Mouse (Mus musculus): ENCODE data around the gene Grin2a.

Gene Grin2a

DNA sequence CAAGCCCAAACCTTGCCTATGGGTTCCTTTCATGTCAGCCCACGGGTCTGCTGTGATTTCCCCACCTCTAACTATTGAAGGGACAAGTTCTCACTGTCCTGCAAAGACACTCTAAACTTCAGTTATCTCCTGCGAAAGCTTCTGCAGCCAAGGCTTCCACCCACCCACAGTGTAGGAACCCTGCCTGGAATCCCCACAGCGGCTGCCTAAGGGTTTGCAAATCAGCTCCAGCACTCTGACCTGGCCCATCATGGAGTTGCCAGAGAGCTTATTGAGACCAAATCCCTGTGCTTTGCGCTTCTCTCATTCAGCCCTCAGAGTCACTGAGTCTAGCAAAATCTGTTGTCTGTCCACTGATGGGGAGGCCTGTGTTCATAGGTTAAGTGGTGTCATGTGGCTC is 130.3 kb downstream of the Grin2a start:
- no peak for DNase-seq (ENCODE audit: low spot score)

DNA sequence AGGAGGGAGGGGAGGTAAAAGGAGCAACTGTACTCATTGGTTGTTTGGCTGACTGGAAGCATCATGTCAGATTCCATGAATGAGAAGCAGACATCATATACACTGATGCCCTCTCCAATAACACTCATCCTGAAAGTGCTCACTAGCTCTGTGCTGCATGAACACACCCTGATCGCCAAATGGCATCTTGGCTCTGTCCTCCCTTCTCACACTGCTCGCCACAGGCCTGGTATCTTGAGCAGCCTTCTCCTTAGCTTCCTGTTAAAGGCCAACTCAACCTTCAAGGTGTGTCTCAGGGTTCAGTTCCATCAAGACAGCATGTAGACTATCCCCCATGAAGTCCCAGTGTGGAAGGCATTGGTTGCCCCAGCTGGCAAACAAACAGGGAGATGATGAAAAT is 137.6 kb downstream of the Grin2a start:
- no peak for DNase-seq (ENCODE audit: low spot score)

DNA sequence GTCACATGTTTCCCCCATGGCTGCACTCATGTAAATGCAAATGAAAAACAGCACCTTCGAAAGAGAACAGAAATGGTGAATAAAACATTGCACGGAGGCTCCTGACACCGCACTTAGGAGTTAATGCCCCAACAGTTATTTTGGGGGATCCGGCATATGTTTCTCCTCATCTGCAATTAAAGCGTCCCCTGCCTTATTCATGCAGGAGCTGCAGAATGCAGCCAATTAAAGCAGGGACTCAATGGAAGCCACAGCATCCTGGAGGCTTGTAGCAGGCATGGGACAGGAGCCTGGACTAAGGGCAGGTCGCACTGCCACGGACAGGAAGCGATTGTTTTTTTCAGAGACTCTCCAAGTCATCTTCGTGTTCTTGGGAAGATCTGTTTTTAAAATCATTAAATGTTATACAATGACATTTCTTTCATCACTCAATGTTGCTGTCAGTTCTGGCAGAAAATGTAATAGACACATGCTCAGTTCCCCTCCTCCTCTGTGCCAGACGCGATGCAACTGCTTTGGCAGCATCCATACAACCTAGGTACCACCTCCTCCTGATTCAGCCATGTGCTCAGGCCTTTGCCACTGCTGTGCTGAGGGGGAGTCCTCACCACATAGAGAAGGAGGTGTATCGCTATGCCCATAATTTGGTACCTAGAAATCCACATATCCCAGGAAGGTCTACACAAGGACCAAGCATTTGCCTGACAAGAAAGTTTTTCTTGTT is 143.9 kb downstream of the Grin2a start:
- DNase-seq (ENCODE audit: low spot score) = no peak

DNA sequence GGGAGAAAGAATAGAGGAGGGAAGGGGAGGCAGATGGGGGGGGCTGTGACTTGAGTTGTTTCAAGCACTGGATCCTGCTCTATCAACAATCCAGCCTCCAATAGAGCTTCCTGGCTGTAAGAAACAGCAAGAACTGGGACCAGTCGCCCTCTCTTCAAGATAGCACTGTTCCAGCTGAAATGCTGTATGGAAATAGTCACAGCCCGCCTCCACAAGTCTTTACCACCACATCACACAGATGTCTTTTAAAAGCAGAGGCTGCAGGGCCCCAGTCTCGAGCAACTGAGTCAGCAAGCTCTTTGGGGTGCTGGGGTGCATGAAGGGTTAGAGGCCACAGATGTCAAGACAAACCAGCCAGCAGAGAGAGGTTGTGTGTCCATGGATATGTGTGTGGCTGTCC is 153.9 kb downstream of the Grin2a start:
- DNase-seq (ENCODE audit: low spot score) = no peak

DNA sequence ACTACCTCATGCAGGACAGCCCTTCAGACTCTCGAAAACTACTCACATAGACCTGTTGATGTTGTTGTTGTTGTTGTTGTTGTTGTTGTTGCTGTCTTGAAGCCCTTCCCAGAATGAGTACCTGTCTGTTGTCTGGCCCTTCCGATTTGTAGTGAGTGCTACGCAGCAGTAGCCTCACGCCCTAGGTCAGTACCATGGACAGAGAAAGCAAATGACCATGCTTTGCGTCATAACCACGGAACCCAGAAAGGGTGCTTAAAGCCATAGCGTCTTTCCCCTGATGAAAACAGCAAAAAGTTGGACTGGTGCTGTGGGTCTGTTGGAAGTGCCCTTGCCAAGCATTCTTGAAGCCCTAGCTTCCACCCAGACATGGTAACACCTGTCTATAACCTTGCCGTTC is 158.8 kb downstream of the Grin2a start:
- DNase-seq (ENCODE audit: low spot score) = no peak

DNA sequence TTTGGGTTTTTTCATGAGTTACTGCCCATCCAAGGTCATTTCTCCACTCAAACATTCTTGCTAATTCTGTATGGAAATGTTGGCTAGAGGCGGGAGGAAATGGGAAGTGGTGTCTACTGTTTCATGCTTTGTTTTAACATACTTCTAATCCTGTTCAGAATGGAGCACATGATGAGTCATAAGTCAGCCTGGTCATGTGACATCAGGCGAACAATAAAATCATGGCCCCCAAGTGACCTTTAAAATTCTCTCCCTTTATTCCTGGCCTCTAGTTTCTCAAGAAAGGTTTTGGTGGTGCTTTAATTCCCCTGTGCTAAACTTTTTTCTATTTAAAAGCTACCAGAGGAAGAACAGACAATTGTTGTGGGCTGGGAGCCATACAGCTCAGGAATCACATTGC is 161.1 kb downstream of the Grin2a start:
- no peak for DNase-seq (ENCODE audit: low spot score)

DNA sequence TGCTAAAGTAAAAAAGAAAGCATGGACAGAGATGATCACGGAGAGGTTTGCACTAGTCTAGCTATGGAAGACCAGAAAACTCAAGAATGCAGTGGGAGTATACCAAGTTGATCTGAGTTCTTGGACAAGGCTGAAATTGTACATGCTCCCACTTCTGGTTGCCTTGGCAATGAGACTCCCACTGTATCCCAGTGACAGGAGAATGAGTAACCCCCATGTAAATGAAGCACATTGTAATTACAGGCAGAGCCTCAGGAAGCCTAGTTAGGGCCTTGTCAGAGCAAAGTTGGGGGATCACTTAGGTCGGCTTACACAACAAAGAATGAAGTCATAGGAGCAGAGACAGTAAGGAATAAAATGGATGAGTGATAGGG is 170.3 kb downstream of the Grin2a start:
- no peak for DNase-seq (ENCODE audit: low spot score)

DNA sequence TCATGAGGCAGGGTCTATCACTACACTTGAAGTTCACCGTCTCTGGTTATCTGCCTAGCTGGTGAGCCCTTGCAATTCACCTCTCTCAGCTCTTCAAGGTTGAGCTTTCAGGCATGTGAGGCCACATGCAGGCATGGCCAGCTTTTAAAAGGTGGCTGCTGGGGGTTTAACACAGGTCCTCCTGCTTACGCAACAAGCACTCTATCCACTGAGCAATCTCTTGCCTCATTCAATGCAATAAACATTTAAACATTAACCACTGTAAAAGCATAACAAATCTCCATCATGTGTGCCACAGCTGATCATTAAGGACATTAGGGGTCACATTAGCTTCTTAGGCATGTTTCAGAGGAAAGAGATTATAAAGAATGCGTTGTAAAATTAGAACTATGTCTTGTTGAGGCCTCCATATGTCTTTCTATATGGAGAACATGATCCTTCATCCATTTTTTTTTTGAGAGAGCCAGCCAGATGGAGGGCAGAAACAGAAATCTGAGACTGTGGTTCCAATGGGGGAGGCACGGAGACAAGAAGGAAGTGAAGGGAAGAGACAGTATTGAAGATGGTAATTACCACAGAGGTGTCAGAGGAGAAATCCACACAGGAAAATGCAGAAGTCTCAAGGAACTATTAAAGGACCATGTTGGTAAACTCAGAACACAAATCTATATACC is 170.8 kb downstream of the Grin2a start:
- no peak for DNase-seq (ENCODE audit: low spot score)

DNA sequence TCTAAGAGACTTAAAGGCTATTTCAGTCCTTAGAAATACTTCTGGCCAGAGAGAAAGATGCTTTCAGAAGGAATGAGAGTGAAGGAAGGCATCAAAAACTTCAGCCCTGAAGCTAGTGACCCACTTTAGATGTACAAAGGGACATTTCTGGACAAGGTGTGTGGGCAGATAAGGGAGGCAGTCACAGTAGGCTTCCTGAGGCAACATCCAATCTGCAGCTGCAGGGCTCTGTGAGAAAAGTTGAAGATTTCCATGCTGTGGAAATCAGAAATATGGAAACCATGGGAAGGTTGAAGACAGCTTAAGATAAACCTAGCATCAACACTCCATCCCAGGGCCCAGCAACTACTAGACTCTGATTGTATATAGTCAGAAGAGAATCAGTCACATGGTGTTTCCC is 171.7 kb downstream of the Grin2a start:
- no peak for DNase-seq (ENCODE audit: low spot score)

DNA sequence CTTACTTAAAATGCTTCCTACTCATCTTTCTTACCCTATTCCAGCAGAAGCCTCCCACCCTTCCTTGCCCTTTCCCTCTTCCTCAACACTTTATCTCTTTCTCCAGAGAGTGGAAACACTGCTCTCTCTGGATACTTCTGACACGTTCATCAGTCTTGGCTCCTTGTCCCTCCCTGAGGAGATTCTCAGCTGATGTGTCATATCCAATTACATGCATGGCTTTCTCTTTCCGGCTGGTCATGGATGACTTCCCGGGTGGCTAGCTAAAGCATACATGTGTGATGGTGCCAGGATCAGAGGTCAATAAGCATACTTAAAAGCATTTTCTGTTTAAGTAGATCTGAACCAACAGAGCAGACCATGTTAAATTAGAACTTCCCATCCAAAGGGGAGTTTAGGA is 175.9 kb downstream of the Grin2a start:
- no peak for DNase-seq (ENCODE audit: low spot score)

DNA sequence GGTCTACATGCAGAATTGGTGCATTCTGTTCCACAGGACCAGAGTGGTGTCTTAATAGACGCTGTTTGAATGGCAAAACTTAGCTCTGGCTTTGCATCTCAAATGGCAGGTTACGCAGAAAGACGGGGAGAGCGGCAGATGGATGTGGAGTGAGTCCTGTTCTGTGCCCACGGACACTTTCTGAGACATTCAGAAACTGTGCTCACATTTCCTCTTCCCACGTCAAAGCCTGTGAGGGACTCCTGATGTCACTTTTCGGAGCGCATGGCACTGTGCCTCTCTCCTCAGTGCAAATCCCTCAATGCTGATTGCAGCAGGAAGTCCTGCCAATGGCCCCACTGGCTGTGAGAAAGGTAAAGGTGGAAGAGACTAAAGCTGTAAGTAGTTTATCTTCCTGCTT is 194.0 kb downstream of the Grin2a start:
- no peak for DNase-seq (ENCODE audit: low spot score)

DNA sequence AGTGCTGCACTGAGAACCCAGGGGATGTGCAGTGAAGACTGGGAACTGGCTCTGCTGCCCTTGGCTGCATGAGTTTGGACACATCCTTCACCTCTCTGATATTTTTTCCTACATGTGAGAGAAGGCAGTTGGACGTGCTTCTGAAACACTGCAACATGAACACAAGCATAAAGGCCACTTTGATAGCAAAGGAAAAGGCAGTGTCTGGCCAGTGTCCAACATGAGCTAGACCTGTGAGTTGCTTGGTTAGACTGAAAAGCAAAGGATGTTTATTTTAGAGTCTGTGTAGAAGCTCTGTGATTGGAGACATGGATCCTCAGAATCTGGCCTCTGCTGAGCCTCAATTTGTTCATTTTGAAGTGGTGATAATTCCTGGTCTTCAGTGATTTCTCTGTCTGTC is 195.1 kb downstream of the Grin2a start:
- no peak for DNase-seq (ENCODE audit: low spot score)

DNA sequence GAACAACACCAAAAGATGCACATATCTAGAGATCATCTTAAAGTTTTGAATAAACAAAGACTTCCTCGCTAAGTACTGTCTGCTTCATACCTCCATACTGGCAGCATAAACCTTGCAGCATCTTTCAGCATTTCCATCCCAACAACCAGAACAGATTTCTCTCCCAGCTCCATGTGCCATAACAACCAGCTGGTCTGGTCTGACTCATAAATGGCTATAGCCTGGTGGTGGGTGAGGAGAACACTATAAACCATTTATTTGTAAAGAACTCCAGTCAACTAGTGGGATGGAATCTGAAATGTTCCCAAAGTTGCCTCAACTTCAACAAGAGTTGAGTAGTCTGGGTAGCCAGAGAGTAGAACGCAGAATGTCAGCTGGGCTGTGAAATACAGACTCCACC is 202.4 kb downstream of the Grin2a start:
- no peak for DNase-seq (ENCODE audit: low spot score)

DNA sequence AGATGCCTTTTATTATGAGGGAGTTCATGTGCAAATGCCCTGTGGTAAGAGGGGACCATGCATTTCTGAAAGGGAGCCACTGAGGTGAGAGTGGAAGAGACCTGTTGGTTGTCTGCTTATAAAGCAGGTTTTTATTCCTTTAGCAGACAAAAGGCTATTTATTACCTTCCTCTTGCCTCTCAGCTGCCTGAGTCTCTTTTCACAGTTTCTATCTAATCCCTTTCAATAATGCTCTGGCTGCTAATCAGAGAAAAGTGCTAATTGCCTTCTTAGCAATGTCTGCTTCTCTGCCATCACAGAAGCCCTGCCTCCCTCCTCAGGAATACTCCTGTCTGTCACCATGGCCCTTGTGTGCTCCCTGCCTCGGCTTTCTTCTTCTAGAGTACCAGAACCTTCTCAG is 209.1 kb downstream of the Grin2a start:
- DNase-seq (ENCODE audit: low spot score) = no peak

DNA sequence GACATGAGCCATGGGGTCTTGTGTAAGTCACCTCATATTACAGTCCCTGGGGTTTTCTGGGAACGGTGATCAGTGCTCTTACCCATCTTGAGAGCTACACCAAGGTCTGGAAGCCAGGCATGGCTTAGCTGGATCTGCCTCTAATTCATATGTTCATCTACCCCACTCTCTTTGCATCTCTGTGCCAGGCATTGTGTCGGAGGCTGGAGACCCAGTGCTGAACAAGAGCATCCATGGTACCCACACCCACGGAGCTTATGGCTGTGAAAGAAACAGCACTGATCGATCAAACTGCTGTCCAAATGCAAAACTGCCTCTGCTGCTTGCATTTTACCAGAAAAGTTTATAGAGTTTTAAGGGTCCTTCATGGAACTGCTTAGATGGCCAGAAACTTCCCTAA is 209.5 kb downstream of the Grin2a start:
- no peak for DNase-seq (ENCODE audit: low spot score)

DNA sequence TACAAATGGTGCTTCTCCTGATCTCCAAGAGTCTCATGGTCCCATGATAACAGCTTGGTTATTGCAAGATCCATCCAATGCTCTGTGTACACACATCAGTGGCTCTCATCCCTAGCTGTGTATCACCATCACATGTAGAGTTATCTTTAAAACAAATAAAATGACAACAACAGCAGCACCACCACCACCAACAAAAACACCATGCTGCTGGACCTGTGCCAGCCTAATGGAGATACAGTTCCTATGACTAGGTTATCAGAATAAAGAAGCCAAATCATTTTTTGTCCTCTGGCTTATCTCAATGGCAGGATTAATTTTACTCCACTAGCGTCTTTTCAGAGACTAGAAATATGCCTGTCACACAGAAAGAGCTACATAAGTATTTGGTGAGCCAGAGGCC is 226.4 kb downstream of the Grin2a start:
- no peak for DNase-seq (ENCODE audit: low spot score)

DNA sequence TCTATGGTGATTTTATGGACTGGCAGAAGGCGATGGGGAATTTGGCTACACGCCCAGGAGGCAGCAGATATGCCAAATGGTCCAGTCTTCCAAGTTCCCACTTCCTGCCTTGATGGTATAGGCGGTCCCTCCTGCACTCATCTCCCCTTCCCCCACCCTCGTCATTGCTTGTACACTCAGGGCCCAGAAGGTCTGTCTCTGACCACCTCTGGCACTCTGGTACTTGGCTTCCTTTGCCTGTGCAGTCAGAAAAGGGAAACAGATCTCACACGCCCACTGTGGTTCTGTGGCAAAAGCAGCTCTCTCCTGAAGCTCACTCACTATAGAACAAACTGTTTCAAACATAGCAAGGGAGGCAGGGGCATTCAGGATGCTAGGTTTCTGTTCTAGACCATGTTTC is 227.0 kb downstream of the Grin2a start:
- DNase-seq (ENCODE audit: low spot score) = no peak

DNA sequence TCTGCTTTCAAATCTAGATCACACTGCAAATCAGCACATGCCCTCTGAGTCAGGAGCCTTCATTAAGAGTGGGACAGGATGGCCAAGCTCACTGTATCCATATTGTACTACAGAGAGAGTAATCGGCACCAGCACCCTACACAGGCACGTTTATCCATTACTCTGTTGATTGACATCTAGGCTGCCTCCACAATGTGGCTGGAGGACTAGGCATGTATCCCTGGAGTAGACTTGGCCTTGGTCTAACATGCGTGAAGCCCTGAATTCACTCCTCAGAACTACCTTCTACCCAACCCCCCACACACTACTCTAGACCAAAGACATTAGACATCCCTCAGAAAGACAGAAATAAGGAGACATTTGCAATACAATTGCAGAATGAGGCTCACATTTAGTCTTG is 227.4 kb downstream of the Grin2a start:
- DNase-seq (ENCODE audit: low spot score) = no peak

DNA sequence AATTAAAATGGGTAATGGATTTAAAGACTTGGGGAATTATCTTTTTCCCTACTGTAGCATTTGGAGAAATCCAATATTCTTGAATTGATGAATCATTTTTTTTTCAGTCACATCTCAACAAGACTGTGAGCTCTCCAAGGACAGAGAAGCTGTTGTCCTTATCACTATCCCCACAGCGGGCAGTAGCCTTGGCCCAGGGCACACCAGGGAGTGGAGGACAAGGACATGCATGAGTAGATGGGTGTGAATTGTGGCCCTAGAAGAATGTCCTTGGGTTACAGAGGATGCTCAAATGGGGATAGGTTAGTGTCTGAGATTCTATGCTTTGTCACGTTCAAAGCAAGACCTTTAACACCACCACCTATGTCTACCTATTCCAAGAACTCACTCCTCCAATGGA is 231.3 kb downstream of the Grin2a start:
- no peak for DNase-seq (ENCODE audit: low spot score)

DNA sequence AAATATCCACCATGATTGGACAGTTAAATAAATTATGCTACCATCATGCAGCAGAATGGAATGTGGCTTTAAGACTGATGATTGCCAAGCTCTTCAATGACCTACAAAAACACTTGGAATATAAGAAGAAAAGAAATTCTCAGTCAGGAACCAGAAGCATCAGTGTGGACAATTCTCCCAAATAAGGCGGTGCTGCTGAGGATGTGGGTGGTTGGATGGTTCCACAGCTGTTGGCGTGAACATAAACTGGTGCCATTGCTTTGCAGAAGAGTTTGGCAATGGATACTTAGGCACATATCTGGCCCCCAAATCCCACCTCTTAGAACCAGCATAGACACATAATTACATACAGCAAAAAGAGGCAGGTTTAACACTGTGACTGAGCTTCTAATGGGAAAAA is 235.0 kb downstream of the Grin2a start:
- DNase-seq (ENCODE audit: low spot score) = no peak

DNA sequence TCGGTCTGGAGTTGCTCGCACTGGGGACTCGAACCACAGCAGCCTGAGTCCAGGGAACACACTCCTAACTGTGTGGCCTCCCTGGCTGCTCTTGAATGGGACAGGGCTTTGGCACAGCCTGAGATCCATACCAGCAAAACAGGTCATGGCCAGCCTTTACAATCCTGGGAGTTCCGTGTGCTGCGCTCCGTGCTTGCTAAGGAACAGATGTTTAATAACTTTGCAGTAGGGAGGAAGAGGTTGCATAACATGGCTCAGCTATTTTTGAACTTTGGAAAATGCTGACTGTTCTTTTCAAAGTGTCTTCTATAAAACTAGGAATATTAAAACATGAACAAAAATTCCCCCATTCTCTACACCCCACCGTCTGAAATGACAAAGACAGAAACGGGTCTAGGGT is 238.5 kb downstream of the Grin2a start:
- DNase-seq (ENCODE audit: low spot score) = no peak

DNA sequence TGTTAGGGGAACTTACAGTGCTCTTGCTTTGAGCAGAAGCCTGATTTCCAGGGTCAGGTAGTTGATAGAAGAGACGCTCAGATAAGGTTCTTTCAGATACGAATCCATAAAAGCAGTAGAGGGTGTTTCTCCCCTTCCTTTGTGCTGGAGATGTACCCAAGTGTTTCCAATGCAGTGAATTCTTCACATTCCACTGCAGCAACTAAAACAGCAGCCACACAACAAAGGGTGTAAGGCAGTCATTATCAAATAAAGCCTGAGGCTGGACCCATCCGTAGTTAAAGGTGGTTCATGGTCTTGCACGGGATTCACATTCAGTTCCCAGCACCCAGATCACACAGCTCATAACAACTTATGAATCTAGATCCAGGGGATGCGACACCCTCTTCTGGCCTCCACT is 241.3 kb downstream of the Grin2a start:
- DNase-seq (ENCODE audit: low spot score) = no peak

DNA sequence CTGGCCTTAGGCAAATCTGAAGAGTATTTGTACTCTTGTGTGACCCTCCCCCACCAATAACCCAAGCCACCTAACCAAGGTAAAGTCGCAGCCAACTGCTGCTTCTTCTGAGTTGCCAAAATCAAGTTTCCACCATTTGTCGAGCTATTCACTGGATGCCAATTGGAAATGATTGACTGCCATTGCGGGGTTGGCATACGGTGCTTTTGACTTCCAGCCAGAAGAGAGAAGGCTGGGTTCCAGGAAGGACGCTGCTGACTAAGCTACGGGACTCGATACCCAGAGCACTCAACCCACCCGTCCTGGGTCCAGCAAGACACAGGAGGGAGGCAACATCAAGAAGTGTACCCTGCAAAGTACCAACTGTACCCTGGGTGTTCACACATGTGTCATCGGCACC is 242.3 kb downstream of the Grin2a start:
- no peak for DNase-seq (ENCODE audit: low spot score)

DNA sequence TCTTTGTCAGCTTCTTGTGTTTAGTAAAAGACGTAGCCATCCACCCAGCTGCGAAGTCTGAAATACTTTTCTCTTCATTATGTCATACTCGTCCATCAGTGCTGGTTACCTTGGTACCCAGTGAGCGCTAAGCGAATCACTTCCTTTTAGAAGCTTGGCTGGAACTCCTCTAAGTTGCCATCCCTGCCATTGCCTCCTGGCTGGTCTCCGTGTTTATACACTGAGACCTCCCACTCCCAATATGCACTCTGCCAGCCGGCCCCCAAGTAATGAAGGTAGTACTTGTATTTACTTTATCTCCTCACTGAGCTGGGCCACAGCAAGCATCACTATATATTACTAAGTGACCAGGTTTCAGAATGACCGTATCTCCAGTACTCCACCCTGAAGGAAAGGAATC is 242.8 kb downstream of the Grin2a start:
- DNase-seq (ENCODE audit: low spot score) = no peak

Measured in yolk sac, embryonic 10.5 days (tissue).